Mouse (Mus musculus) hindlimb bud, embryonic 11.5 days (tissue): Measurements from ENCODE around the gene Fbxw7.
"Not testable (repeated sequence)": the region's sequence is repeated elsewhere in the genome, so short reads cannot be mapped to it uniquely, and the experiment has no call there.

Experiments used
- DNase-seq: peaks from one replicate; pipeline ENCODE4 v3.0.0-alpha.2; 2012; ENCODE audit warnings: low read depth, low spot score; ENCODE audit errors: extremely low spot score

The Fbxw7 gene

DNA sequence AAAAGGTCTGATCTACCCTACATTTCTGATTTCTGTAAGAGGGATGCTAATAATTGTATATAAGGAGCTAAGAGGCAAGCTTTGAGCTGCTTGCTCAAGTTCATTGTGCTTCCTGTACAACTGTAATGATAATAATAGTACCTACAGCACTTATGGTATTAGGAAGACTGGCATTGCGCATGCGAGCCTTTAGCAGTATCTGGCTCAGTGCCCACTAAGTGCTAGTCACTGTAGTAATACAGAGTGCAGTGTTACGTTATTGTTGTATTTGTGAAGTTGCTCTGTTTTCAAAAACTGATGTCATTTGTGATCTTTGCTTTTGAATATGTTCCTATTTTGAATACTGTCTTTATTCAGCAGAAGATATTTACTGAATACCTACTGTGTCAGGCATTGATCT, 11.3 kb downstream of the Fbxw7 start:
- DNase-seq = no peak

DNA sequence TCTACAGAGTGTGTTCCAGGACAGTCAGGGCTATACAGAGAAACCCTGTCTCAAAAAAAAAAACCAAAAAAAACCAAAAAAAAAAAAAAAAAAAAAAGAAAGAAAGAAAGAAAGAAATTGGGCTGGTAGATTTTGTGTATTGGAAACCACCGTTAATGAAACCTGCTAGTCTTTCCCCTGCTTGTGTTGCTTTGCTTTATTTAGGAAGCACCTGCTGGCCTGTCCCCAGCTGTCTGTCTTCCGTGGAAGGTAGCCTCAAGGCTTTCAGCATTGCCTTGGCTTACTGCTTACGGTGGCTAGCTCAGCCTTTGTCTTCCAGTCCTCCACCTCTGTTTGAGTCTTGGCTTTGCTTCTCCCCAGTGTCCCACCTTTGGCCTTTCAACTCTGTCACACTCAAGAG, 11.9 kb downstream of the Fbxw7 start:
- DNase-seq = no peak

DNA sequence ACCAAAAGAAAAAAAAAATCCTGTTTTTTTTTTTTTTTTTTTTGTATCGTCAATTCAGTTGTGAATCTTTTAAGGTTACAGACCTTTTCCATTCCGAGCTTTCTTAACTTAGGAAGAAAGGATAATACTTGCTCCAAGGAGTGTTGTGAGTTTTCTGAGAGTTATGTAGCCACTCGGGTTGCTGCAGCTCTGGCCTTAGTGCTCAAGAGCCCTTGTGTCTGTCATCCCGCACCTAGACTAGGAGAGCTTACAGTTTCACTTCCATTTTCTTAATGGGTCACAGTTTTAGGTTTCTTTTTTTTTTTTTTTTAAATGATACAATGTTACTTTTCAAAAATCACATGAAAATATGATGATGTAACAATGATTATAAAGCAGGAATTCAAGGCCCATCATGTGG, 12.5 kb downstream of the Fbxw7 start:
- no peak for DNase-seq

DNA sequence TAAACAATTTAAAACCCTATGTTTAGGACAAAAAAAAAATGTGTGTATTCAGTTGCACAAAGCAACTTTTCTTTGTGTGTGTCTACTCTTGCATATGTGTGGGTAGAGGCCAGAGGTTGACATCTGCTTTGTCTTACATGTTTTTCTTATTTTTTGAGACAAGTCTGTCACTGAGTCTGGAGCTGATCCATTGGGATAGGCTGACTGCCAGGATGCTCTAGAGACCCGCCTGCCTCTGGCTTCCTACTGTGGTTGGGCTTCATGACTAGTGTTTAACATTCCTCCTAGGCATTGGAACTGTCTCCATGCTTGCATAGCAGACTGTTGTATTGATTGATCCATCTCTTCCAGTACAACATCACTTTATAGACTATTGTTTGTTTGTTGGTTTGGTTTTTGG, 14.3 kb downstream of the Fbxw7 start:
- DNase-seq = no peak

DNA sequence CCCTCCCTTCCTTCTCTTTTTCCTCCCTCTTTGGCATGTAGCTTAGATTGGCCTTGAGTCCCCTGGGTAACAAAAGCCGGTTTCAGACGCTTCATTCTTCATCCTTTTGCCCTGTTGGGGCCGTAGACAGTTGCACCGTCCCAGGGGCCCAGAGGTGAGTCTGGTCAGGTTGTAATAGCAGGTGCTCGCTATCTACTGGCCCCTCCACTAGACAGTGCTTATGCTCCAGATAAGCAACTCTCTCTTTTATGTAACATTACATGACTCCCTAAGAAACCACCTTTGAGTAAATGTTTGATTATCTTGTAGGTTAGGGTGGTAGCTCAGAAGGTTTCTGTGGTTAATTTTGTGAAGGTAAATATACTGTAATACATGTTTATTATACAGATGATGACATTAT, 21.0 kb downstream of the Fbxw7 start:
- DNase-seq = no peak

DNA sequence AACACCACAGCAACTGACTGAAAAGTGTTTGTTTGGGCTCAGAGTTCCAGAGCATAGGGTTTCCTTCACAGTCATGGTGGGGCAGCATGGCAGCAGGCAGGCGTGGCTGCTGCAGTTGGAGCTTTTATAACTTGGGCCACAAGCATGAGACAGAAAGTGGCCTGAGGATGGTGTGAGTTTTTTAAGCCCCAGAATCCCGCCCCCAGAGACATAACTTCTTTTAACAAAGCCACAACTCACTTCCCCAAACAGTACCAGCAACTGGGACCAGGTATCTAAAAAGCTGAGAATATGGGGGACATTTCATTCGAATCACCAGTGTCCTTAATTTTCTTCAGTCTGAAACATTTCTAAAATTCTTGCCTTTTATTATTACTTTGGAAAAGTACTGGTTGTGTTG, 22.9 kb downstream of the Fbxw7 start:
- no peak for DNase-seq

GRCm38 (mm10) chr3:84839499-84839898, 24.4 kb downstream of the Fbxw7 start:
- DNase-seq = no peak

GRCm38 (mm10) chr3:84841271-84841670, 26.2 kb downstream of the Fbxw7 start:
- no peak for DNase-seq

DNA sequence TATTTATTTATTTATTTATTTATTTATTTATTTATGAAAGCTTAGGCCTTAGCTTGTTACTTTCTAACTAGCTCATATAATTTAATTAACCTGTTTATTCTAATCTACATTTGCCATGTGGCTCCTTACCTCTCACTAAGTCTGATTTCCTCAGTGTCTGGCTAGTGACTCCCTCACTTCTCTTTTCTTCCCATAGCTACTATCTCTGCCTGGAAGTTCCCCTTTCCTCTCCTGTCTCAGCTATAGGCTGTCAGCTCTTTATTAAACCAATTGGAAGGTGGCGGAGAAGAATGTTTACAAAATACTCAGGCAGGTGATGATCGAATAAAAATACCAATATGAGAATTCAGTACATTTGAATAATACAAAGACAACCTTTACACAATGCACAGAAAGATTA, 27.7 kb downstream of the Fbxw7 start:
- DNase-seq = no peak

DNA sequence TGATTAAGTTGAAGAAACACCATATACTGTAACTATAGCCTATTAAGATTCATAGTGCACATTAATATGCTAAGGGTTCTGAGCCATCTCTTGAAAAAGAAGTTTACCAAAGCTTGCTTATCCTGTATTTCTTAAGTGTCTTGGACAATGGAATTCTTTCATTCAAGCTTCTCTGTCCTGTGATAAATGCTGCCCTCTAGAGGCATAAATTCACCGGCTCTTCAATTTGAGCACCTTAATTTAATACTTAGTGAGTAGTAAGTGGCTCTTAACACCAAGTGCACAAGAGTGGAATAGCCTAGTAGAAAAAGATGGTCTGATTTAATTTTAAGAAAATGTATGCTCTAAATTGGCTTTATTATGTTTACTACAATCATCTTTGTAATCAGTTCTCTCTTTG, 28.5 kb downstream of the Fbxw7 start:
- DNase-seq = peak; percentile 24

DNA sequence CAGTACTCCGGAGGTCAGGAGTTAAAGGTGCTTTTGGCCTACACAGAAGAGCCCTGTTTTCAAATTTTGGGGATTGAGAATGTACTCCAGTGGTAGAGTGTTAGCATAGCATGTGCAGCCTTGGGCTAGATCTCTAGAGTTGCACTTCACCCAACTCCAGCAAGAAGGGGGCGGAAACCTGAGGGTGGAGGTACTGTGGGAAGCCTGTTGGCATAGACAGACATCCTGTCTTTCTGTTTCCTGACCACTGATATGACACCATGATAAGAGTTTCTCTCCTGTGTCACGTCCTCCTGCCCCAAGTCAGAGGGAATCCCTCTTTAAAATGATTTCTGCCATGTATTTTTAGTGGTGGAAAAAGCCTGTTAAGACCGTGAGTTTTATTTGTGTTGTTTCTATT, 33.7 kb downstream of the Fbxw7 start:
- DNase-seq = no peak

GRCm38 (mm10) chr3:84850418-84850817, 35.4 kb downstream of the Fbxw7 start:
- no peak for DNase-seq

GRCm38 (mm10) chr3:84851801-84852200, 36.7 kb downstream of the Fbxw7 start:
- no peak for DNase-seq

GRCm38 (mm10) chr3:84852877-84853276, 37.8 kb downstream of the Fbxw7 start:
- no peak for DNase-seq

GRCm38 (mm10) chr3:84854440-84854839, 39.4 kb downstream of the Fbxw7 start:
- DNase-seq = no peak

DNA sequence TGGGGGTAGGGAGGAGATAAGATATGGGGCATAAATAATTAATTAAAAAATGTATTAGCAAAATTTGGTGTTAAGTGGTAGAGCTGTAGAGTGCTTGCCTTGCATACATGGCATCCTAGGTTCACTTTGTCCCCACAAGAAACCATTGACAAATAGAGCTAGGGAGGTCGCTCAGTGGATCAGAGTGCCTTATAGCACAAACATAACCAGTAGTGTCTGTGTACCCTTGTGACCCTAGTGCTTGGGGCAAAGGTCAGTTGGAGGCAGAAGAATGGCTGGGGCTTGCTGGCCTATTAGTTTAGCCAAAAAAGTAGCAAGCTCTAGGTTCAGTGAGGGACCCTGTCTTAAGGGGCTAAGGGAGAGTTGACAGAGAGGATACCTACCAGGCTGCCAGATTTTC, 45.6 kb downstream of the Fbxw7 start:
- no peak for DNase-seq

- not testable (repeated sequence) for DNase-seq
These were observed 46.7 kb downstream of the Fbxw7 start for GRCm38 (mm10) chr3:84861817-84862216.

DNA sequence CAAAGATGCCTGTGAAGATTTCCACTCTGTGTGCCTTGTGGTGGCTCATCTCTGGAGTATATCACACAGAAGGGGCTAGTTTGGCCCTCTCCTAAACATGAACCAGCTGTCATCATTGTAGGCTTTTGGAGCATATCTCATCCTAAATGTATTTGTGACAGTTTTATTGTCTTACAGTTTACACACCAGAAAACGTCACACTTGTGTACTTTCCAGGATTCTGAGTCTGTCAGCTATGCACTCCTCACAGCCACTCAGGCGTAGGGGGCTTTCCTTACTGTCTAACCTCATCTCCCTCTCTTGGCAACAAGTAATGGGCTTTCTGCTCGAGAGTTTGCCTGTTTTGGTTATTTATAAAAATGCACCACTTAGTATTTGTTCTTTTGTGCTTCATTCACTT, 50.6 kb downstream of the Fbxw7 start:
- no peak for DNase-seq

DNA sequence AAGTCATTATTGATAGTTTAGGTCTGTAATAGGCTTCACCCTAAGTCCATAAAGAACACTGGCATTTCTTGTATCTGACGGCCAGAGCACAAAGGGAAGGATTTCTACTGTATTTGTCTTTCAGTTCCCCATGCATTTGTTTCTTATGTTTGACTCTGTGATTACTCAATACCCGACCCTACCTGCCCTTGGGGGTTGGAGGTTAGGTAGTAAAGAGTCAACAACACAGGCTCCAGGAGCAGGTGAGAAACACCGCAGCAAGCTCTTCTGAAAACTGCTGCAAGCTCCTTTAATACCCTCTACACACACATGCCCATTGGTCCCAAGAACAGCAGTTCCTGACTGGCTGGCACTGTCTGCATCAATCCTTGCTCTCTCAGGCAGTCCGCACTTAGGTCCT, 51.8 kb downstream of the Fbxw7 start:
- no peak for DNase-seq

DNA sequence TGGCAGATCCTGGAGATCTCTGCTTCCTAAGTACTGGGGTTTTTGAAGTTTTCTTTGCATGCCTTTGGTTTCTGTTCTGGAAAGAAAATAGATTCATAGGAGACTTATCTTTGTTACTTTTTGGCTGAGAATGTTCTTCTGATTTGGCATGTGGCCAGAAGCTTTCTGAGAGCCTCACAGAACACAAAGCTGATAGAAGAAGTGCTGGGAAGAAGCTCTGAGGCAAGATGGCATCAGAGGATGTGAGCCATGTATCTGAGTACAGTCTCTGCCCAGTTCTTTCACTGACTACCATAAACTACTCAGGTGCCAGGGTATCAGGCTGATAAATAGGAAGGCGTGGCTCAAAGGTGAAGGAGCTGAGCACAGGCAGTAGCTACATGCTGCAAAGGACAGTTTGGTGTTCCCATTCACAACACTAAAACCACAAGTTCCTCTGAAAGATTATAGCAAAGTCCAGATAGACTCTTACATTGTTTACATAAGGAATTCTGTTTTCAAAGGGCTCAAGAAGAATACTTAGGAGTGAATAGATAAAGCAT, 52.4 kb downstream of the Fbxw7 start:
- no peak for DNase-seq

DNA sequence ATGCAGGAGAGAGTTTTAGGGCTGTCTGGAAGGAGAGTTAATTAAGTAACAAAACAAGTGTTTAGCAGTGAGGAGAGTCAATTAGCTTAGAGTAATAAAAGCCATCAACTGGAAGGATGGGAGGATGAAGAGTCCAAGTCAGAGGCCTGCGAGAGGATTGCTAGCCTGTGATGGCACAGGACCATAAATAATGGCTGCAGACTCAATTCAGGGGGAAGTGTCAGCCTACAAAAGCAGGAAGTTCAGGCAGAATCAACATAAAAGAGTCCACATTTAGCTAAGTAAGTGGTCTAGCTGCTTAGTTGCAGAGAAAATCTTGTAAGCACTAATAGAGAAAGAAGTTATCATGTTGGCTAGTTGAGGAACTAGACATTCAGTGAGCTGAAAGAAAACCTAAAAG, 52.9 kb downstream of the Fbxw7 start:
- DNase-seq = no peak

DNA sequence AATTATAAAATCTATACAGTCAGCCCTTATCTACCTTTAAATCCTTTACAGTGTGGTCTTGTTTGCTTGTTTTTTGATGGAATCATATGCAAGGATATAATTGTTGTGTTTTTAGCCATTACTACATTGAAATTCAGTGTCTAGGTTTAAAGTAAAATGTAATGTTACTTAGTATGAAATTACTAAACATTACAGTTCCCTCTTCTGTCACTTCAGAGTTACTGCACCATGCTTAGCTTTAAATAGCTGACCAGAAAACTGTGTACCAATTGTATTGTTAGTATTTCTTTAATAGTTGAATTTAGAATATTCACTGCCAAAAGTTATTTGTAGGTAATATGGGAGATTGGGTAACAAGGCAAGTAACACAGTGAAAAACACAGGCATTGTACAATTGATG, 55.1 kb downstream of the Fbxw7 start:
- no peak for DNase-seq

DNA sequence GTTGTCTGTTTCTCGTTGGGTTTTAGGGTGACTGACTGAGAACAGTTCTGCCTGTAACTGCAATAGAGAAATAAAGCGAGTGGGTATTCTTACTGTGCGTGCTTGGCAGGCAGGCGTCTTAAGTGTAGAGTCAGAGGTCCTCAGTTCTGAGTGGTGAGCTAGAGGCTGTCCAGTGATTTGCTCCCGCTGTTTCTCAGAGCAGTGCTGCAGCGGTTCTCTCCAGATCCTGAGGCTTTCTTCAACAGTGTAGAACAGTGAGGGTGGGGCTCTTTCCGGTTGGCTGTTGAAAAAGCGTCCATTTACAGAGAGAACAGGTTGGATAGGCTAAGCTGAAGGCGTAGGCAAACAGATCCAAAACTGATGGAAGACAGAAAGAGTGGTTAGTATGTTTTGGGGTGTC, 60.2 kb downstream of the Fbxw7 start:
- no peak for DNase-seq

GRCm38 (mm10) chr3:84876211-84876610, 61.1 kb downstream of the Fbxw7 start:
- no peak for DNase-seq
